Mouse (Mus musculus) C2C12 (cell line): ENCODE measurements around the gene Kif13a. TPM values are rescaled to one million over a fixed set of nuclear protein-coding genes. Genes with fewer than 3 reads are reported as not detected.

Experiments used
- H3K27me3 ChIP-seq: one replicate; pipeline ENCODE4 v1.6.1; 2011; ENCODE audit not compliant: control insufficient read depth, insufficient read depth, insufficient read length
- H3K36me3 ChIP-seq: one replicate; pipeline ENCODE4 v1.6.1; 2011; ENCODE audit not compliant: control insufficient read depth, insufficient read depth
- H3K4me3 ChIP-seq: one replicate; pipeline ENCODE4 v1.5.1; 2011; ENCODE audit warnings: mild to moderate bottlenecking, control low read depth; ENCODE audit not compliant: poor library complexity, insufficient read depth, severe bottlenecking
- H3K79me2 ChIP-seq: one replicate; pipeline ENCODE4 v1.6.1; 2011; ENCODE audit not compliant: control insufficient read depth, insufficient read depth
- H3K79me3 ChIP-seq: one replicate; pipeline ENCODE4 v1.6.1; 2011; ENCODE audit warnings: low read depth, control low read depth
- H3ac ChIP-seq: one replicate; pipeline ENCODE3; 2011; ENCODE audit warnings: low read depth; ENCODE audit not compliant: control insufficient read depth, insufficient read length
- CEBPB ChIP-seq: IDR thresholded peaks from one replicate; pipeline ENCODE4 v1.6.1; 2011; ENCODE audit warnings: low read depth, mild to moderate bottlenecking, control low read depth, moderate library complexity
- CTCF ChIP-seq: IDR thresholded peaks from one replicate; pipeline ENCODE4 v1.5.1; 2011; ENCODE audit not compliant: control insufficient read depth, insufficient read depth, insufficient read length
- FOSL1 ChIP-seq: IDR thresholded peaks from one replicate; pipeline ENCODE4 v1.8.0; 2011; ENCODE audit warnings: mild to moderate bottlenecking, low read length; ENCODE audit not compliant: poor library complexity, insufficient read depth, severe bottlenecking
- MAX ChIP-seq: IDR thresholded peaks from one replicate; pipeline ENCODE4 v1.6.1; 2011; ENCODE audit warnings: mild to moderate bottlenecking, control low read depth
- MYOD1 ChIP-seq: IDR thresholded peaks from one replicate; pipeline ENCODE4 v1.6.1; 2011; ENCODE audit warnings: low read depth; ENCODE audit not compliant: control insufficient read depth, insufficient read length
- MYOG ChIP-seq: IDR thresholded peaks from one replicate; pipeline ENCODE4 v1.6.1; 2011; ENCODE audit not compliant: control insufficient read depth, insufficient read length; ENCODE audit errors: extremely low read depth
- USF1 ChIP-seq: IDR thresholded peaks from one replicate; pipeline ENCODE4 v1.6.1; 2011; ENCODE audit warnings: low read depth, mild to moderate bottlenecking, control low read depth, moderate library complexity
- polyA plus RNA-seq: library from polyadenylated mRNA; unstranded; fragments of >200 nt; fragmentation: generic; extraction: Trizol; gene quantifications from one replicate; pipeline ENCODE4 v1.2.1, GENCODE M21; 2012; ENCODE audit warnings: missing spikeins

The Kif13a gene
- polyA plus RNA-seq, 1 experiment = 9.2 TPM

DNA sequence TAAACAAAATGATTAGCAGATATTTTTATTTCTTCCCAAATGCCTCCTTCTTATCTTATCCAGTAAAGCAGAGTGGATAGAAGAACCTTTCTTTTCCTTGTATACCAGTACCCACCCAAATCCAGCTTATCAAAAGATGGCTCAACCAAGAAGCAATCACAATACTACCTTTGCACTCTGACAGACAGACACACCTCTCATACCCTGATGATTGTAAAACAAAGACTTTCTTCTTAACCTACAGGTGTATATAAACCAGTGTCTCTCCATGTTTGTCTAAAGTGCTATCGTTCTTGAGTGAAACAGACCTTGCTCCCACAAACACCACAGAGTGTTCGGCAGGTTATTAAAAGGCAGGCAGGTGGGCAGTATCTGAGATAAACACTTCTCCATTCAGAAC lies 70.5 kb downstream of the Kif13a start:
- no peaks in the 10 kb centered on the region for H3K79me3 ChIP-seq
- no peaks in the 10 kb centered on the region for H3K27me3 ChIP-seq

DNA sequence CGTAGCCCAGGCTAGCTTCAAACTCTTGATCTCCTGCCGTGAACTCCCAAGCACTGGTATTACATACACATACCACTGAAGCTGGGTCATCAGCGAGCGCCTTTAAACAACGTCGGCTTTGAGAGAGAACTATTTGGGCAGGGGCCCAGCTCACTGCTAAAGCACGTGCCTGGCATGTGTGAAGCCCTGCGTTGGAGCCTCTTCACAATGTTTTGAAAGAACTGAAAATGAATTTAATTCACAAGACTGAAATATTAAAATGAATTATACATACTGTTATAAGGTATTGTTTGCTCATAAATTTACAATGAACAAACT lies 70.9 kb downstream of the Kif13a start:
- H3ac ChIP-seq = no peak overlapping the region
- no peaks in the 10 kb centered on the region for H3K36me3 ChIP-seq
- H3K79me2 ChIP-seq = no peaks in the 10 kb centered on the region
- no peak overlapping the region for H3K4me3 ChIP-seq
- no peaks in the 10 kb centered on the region for H3K27me3 ChIP-seq
- TF ChIP-seq MYOD1 = no peak
- TF ChIP-seq CEBPB = no peak
- TF ChIP-seq MYOG = no peak
- TF ChIP-seq USF1 = no peak
- TF ChIP-seq CTCF = no peak
- TF ChIP-seq FOSL1 = no peak
- no peaks in the 10 kb centered on the region for H3K79me3 ChIP-seq

More for the DNA sequence above, 70.5 kb downstream of the Kif13a start:
- Histone ChIP-seq H3K36me3 (no peaks in the 10 kb centered on the region), H3K79me2 (no peaks in the 10 kb centered on the region), H3ac (no peak overlapping the region), H3K4me3 (no peak overlapping the region)
- TF ChIP-seq MYOD1 (no peak), CEBPB (no peak), MAX (no peak), FOSL1 (no peak), CTCF (no peak)

DNA sequence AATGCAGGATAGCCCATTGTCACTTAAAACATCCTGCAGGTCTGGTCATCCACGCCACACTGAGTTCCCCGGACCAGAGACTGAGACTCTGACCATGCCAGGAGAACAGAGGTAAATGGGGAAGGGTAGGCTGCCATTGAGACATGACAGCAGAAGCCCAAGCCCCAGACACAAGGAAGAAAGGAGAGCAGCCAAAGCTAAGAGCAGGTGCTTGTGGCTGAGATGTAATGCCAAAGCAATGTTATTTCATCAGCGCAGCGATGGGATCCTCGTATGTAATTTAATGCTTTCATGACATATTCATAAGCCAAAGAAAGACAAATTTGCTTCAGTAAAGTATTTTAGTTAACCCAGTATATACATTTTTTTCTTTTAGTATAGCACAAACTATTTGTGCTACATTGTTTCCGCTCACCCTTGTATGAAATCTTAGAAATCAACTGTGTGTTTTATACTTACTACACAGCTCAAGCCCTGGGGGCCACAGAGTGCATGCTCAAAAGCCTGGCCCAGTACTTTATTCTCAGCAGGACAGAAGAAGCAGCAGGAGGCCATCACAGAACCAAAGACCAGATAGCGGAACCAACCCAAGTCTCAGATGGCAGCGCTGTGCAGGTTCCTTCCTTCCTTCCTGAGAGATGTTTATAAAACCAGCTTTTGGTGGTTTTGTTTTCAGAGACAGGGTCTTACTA lies 71.4 kb downstream of the Kif13a start:
- Histone ChIP-seq H3K27me3 (no peaks in the 10 kb centered on the region), H3ac (no peak overlapping the region), H3K79me2 (no peaks in the 10 kb centered on the region), H3K4me3 (no peak overlapping the region), H3K36me3 (no peaks in the 10 kb centered on the region), H3K79me3 (no peaks in the 10 kb centered on the region)
- TF ChIP-seq CTCF (no peak), CEBPB (no peak), USF1 (no peak), MYOD1 (no peak), MYOG (no peak), MAX (no peak), FOSL1 (no peak)

DNA sequence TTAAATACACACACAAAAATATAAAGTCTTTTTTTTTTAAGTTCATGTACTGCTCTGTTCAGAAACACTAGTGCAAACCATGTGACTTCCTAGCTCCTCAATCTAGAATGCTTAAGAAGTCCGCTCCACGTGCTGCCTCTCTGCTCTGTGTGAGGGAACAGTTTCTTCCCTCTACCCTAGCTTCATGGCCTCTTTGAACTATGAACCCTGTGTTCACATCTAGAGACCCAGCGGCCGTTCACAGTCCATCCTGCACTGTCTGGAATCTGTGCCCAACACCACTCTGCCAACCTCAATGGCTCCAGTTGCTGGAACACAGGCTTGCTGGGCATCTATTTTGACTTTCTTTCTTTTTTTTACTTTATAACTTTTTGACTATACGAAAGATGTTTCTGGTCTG lies 75.2 kb downstream of the Kif13a start:
- no peaks in the 10 kb centered on the region for H3K27me3 ChIP-seq
- H3K79me2 ChIP-seq = no peaks in the 10 kb centered on the region
- H3K4me3 ChIP-seq = no peak overlapping the region
- TF ChIP-seq MYOD1 = no peak
- no peak for TF ChIP-seq MAX
- no peak for TF ChIP-seq MYOG
- TF ChIP-seq CEBPB = no peak
- no peak for TF ChIP-seq CTCF
- no peak for TF ChIP-seq USF1
- no peak for TF ChIP-seq FOSL1
- no peaks in the 10 kb centered on the region for H3K36me3 ChIP-seq
- H3ac ChIP-seq = no peak overlapping the region
- no peaks in the 10 kb centered on the region for H3K79me3 ChIP-seq

DNA sequence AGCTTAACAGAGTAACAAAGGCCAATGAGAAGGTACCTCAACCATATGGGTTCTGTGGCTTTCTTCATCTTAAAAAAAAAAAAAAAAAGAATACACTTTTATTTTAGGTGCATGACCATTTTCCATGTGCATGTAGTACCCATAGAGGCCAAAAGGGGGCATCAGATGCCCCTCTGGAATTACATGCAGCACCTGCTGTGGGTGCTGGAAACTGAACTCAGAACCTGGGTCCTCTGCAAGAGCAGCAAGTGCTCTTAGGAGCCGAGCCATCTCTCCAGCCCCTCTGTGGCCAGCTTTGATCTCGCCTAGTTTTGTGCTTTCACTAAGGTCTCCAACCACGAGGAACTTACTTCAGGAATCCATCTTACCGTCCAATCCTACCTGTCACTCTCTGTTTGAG lies 77.2 kb downstream of the Kif13a start:
- Histone ChIP-seq H3K79me3 (no peaks in the 10 kb centered on the region), H3K27me3 (no peaks in the 10 kb centered on the region), H3K79me2 (no peaks in the 10 kb centered on the region), H3ac (no peak overlapping the region), H3K36me3 (no peaks in the 10 kb centered on the region), H3K4me3 (no peak overlapping the region)
- TF ChIP-seq CTCF = no peak
- no peak for TF ChIP-seq MYOG
- no peak for TF ChIP-seq FOSL1
- no peak for TF ChIP-seq MAX
- no peak for TF ChIP-seq USF1
- no peak for TF ChIP-seq MYOD1
- TF ChIP-seq CEBPB = no peak

DNA sequence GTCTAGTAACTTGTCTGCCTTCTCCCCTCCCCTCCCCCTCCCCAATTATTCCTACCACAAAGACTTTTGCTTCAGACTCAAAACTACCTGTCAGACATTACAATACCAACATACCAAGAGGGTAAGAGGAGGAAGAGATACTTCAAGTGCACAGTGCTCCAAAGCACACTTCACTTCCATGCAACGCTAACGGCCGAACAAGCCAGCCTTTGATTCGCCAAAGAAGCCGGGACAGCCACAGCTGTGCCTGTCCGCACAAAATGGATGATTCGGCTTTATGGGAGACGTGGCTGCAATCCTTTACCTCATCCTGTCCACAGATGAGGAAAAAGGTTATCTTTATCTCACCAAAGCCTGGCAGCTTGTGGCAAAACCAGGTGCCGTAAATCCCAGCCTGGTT lies 84.2 kb downstream of the Kif13a start:
- Histone ChIP-seq H3K79me2 (no peaks in the 10 kb centered on the region), H3K36me3 (no peaks in the 10 kb centered on the region), H3K4me3 (no peak overlapping the region), H3K79me3 (no peaks in the 10 kb centered on the region), H3K27me3 (no peaks in the 10 kb centered on the region), H3ac (no peak overlapping the region)
- TF ChIP-seq FOSL1 (no peak), USF1 (no peak), MYOD1 (no peak), MYOG (no peak), CEBPB (no peak), CTCF (no peak), MAX (no peak)
